7 mouse cellular contexts compared by ENCODE assay signal in genomic region chr17:56763741-56764250, GRCm38 (mm10). TPM values are rescaled to one million over a fixed set of nuclear protein-coding genes. Genes with fewer than 3 reads are reported as not detected.
DNase-seq lines count a peak whose midpoint lies in the region; ATAC-seq and TF ChIP-seq lines count a peak whose summit lies in the region.

No protein-coding gene starts in this region.

- H3K9me3 ChIP-seq in lung, embryonic 14.5 days (ENCODE audit: low read depth, low read length): no peaks in the 10 kb centered on the region
- no peaks in the 10 kb centered on the region for H3K9me3 ChIP-seq in forebrain, embryonic 10.5 days
- no peaks in the 10 kb centered on the region for H3K9me3 ChIP-seq in limb, embryonic 11.5 days (ENCODE audit: control insufficient read depth, low read length)

- H3K4me2 ChIP-seq in lung, embryonic 14.5 days: peak overlapping the region; percentile 83
- H3K4me2 ChIP-seq in limb, embryonic 11.5 days (ENCODE audit: low read depth, severe bottlenecking): peak overlapping the region; percentile 70; the same call in 1 of the 2 replicates

- H3K27me3 ChIP-seq in lung, embryonic 14.5 days (ENCODE audit: insufficient read depth, low read length): no peaks in the 10 kb centered on the region
- H3K27me3 ChIP-seq in forebrain, embryonic 10.5 days (ENCODE audit: poor library complexity, severe bottlenecking): peaks cover 29% of the 10 kb centered on the region
- H3K27me3 ChIP-seq in limb, embryonic 11.5 days (ENCODE audit: control insufficient read depth, insufficient read depth, low read length): no peaks in the 10 kb centered on the region
- H3K27me3 ChIP-seq in small intestine, adult 2 months (ENCODE audit: control insufficient read depth, insufficient read depth, low read length): no peaks in the 10 kb centered on the region

- no peak for TF ChIP-seq POLR2A in small intestine, adult 2 months (IDR thresholded peaks at IDR 0.05; ENCODE audit: low read depth, low read length)

- ATAC-seq in lung, embryonic 14.5 days (ENCODE audit: insufficient read depth): no peak
- ATAC-seq in limb, embryonic 11.5 days (ENCODE audit: insufficient number of reproducible peaks, low FRiP score, low TSS enrichment, low read depth): no peak

- TF ChIP-seq CTCF in lung, embryonic 14.5 days (IDR thresholded peaks at IDR 0.05; ENCODE audit: low read depth): no peak
- no peak for TF ChIP-seq CTCF in small intestine, adult 2 months (IDR thresholded peaks at IDR 0.05; ENCODE audit: extremely low read depth, insufficient read length, insufficient replicate concordance, low read depth, low read length)

- peak overlapping the region; percentile 75 for H3K4me3 ChIP-seq in lung, embryonic 14.5 days (ENCODE audit: low read depth, low read length)
- H3K4me3 ChIP-seq in forebrain, embryonic 10.5 days: peak overlapping the region; percentile 86
- no peak overlapping the region; the same call in 1 of the 2 replicates for H3K4me3 ChIP-seq in limb, embryonic 11.5 days (ENCODE audit: low read depth, low read length)
- peak overlapping the region; percentile 91; the same call in 1 of the 2 replicates for H3K4me3 ChIP-seq in small intestine, adult 2 months (ENCODE audit: low read depth, low read length)

- WGBS in lung, embryonic 14.5 days: 73% methylated on average over 8 of the region's 8 CpGs
- WGBS in forebrain, embryonic 10.5 days: 79% methylated on average over 8 of the region's 8 CpGs
- WGBS in limb, embryonic 11.5 days: 77% methylated on average over 8 of the region's 8 CpGs
- 63% methylated on average over 8 of the region's 8 CpGs for WGBS in small intestine, adult 2 months

- DNase-seq in lung, embryonic 14.5 days: no peak
- no peak for DNase-seq in lung, adult 18-20 months
- DNase-seq in forebrain, embryonic 10.5 days (ENCODE audit: extremely low spot score, low spot score): no peak
- no peak for DNase-seq in limb, embryonic 11.5 days (ENCODE audit: low spot score)
- DNase-seq in right cerebral cortex, postnatal 25 days: no peak
- DNase-seq in layer of hippocampus, postnatal 10 days (ENCODE audit: low spot score in 2 of 2): no peak

- H3K36me3 ChIP-seq in lung, embryonic 14.5 days (ENCODE audit: insufficient read depth): peaks cover 26% of the 10 kb centered on the region
- peaks cover 25% of the 10 kb centered on the region for H3K36me3 ChIP-seq in forebrain, embryonic 10.5 days (replicated peaks)
- H3K36me3 ChIP-seq in limb, embryonic 11.5 days (ENCODE audit: control insufficient read depth, insufficient read depth, low read length): peaks cover 17% of the 10 kb centered on the region
- peaks cover 18% of the 10 kb centered on the region for H3K36me3 ChIP-seq in small intestine, adult 2 months (ENCODE audit: control insufficient read depth, insufficient read depth, low read length)

- no peak overlapping the region for H3K27ac ChIP-seq in lung, embryonic 14.5 days (ENCODE audit: low read depth)
- H3K27ac ChIP-seq in forebrain, embryonic 10.5 days: peak overlapping the region; percentile 98
- no peak overlapping the region for H3K27ac ChIP-seq in limb, embryonic 11.5 days (replicated peaks; ENCODE audit: low read depth, low read length)
- no peak overlapping the region for H3K27ac ChIP-seq in small intestine, adult 2 months (ENCODE audit: insufficient read depth, low read depth, low read length)

- H3K9ac ChIP-seq in lung, embryonic 14.5 days: no peak overlapping the region
- H3K9ac ChIP-seq in limb, embryonic 11.5 days (ENCODE audit: low read length): no peak overlapping the region

- peaks cover 7% of the 10 kb centered on the region; the same call in 1 of the 2 replicates for H3K4me1 ChIP-seq in lung, embryonic 14.5 days (ENCODE audit: insufficient read depth)
- peaks cover 38% of the 10 kb centered on the region for H3K4me1 ChIP-seq in forebrain, embryonic 10.5 days
- H3K4me1 ChIP-seq in limb, embryonic 11.5 days (ENCODE audit: control insufficient read depth, insufficient read depth, low read length): peaks cover 22% of the 10 kb centered on the region; the same call in 1 of the 2 replicates
- peaks cover 18% of the 10 kb centered on the region for H3K4me1 ChIP-seq in small intestine, adult 2 months (ENCODE audit: control insufficient read depth, insufficient read depth, insufficient read length, low read length)

RNA-seq across cellular contexts. Expression of gene Dus3l, which starts 0.8 kb away (rescaled TPM):
- 40.5 and 42.3 TPM in 2 replicates for polyA plus RNA-seq in lung, embryonic 14.5 days (2014; fragmentation: Nextera tagmentation; extraction: Ambion mirVana)
- polyA plus RNA-seq in forebrain, embryonic 10.5 days (2016; fragmentation: Nextera tagmentation; extraction: Ambion mirVana): 46.0 and 46.2 TPM in 2 replicates
- 37.3 and 38.2 TPM in 2 replicates for polyA plus RNA-seq in limb, embryonic 11.5 days (2014; fragmentation: Nextera tagmentation; extraction: Ambion mirVana)
- polyA plus RNA-seq in small intestine, adult 2 months (2012; rRNA removed): 32.1 and 55.6 TPM in 2 replicates
- total RNA-seq in layer of hippocampus, postnatal 10 days (2021): 10 to 100 TPM; 66.7 to 72.0 TPM

RNA-seq across cellular contexts. Expression of gene Prr22, which starts 6.3 kb away (rescaled TPM):
- 1.2 and 1.4 TPM in 2 replicates for polyA plus RNA-seq in lung, embryonic 14.5 days (2014; fragmentation: Nextera tagmentation; extraction: Ambion mirVana)
- polyA plus RNA-seq in forebrain, embryonic 10.5 days (2016; fragmentation: Nextera tagmentation; extraction: Ambion mirVana): 1.8 and 1.9 TPM in 2 replicates
- 1.2 TPM in 2 replicates for polyA plus RNA-seq in limb, embryonic 11.5 days (2014; fragmentation: Nextera tagmentation; extraction: Ambion mirVana)
- polyA plus RNA-seq in small intestine, adult 2 months (2012; rRNA removed): 2.0 and 3.7 TPM in 2 replicates
- under 1 TPM; 0.27 to 0.71 TPM for total RNA-seq in layer of hippocampus, postnatal 10 days (2021)

RNA-seq across cellular contexts. Expression of gene Nrtn, which starts 6.5 kb away (rescaled TPM):
- 9.5 and 12.1 TPM in 2 replicates for polyA plus RNA-seq in lung, embryonic 14.5 days (2014; fragmentation: Nextera tagmentation; extraction: Ambion mirVana)
- polyA plus RNA-seq in forebrain, embryonic 10.5 days (2016; fragmentation: Nextera tagmentation; extraction: Ambion mirVana): 3.2 and 3.5 TPM in 2 replicates
- polyA plus RNA-seq in limb, embryonic 11.5 days (2014; fragmentation: Nextera tagmentation; extraction: Ambion mirVana): 19.0 and 19.9 TPM in 2 replicates
- 34.9 and 36.8 TPM in 2 replicates for polyA plus RNA-seq in small intestine, adult 2 months (2012; rRNA removed)
- 1 to 10 TPM; 1.6 to 2.3 TPM for total RNA-seq in layer of hippocampus, postnatal 10 days (2021)

RNA-seq across cellular contexts. Expression of gene Vmac, which starts 46.0 kb away (rescaled TPM):
- polyA plus RNA-seq in lung, embryonic 14.5 days (2014; fragmentation: Nextera tagmentation; extraction: Ambion mirVana): 18.5 and 19.6 TPM in 2 replicates
- 11.1 and 12.2 TPM in 2 replicates for polyA plus RNA-seq in forebrain, embryonic 10.5 days (2016; fragmentation: Nextera tagmentation; extraction: Ambion mirVana)
- 19.7 and 21.1 TPM in 2 replicates for polyA plus RNA-seq in limb, embryonic 11.5 days (2014; fragmentation: Nextera tagmentation; extraction: Ambion mirVana)
- polyA plus RNA-seq in small intestine, adult 2 months (2012; rRNA removed): 13.2 and 18.0 TPM in 2 replicates
- total RNA-seq in layer of hippocampus, postnatal 10 days (2021): 10 to 100 TPM in 1 of 2 experiments, 1 to 10 TPM in 1; 9.7 to 12.5 TPM

RNA-seq across cellular contexts. Expression of gene Ndufa11, which starts 46.2 kb away (rescaled TPM):
- polyA plus RNA-seq in lung, embryonic 14.5 days (2014; fragmentation: Nextera tagmentation; extraction: Ambion mirVana): 449 and 463 TPM in 2 replicates
- 366 and 374 TPM in 2 replicates for polyA plus RNA-seq in forebrain, embryonic 10.5 days (2016; fragmentation: Nextera tagmentation; extraction: Ambion mirVana)
- 413 and 428 TPM in 2 replicates for polyA plus RNA-seq in limb, embryonic 11.5 days (2014; fragmentation: Nextera tagmentation; extraction: Ambion mirVana)
- 662 and 1,009 TPM in 2 replicates for polyA plus RNA-seq in small intestine, adult 2 months (2012; rRNA removed)
- 100 to 1,000 TPM; 262 to 265 TPM for total RNA-seq in layer of hippocampus, postnatal 10 days (2021)
